Mouse (Mus musculus) cerebellum, adult 9-11 months (tissue): ENCODE results near the gene Uvrag.
A peak's percentile ranks its signal among the peaks of the same experiment; 100 is the strongest.

Experiments used
- DNase-seq: peaks from one replicate; pipeline ENCODE4 v3.0.0; 2022

The Uvrag gene

GRCm38 (mm10) chr7:99052471-99053241 is 88.3 kb downstream of the Uvrag start:
- no peak for DNase-seq

GRCm38 (mm10) chr7:99050882-99051281 is 90.1 kb downstream of the Uvrag start:
- DNase-seq, result no peak

- no peak for DNase-seq
Observed at GRCm38 (mm10) chr7:99049897-99050296, 91.0 kb downstream of the Uvrag start.

GRCm38 (mm10) chr7:99046545-99047206 is 94.3 kb downstream of the Uvrag start:
- no peak for DNase-seq

- DNase-seq, result no peak
Observed at GRCm38 (mm10) chr7:99045525-99045924, 95.4 kb downstream of the Uvrag start.

- DNase-seq, result no peak
Observed at GRCm38 (mm10) chr7:99043923-99044322, 97.0 kb downstream of the Uvrag start.

- DNase-seq, result no peak
Observed at GRCm38 (mm10) chr7:99043322-99043721, 97.6 kb downstream of the Uvrag start.

- DNase-seq, result no peak
Observed at GRCm38 (mm10) chr7:99041818-99042217, 99.1 kb downstream of the Uvrag start.

GRCm38 (mm10) chr7:99039912-99040311 is 101.0 kb downstream of the Uvrag start:
- DNase-seq, result no peak

GRCm38 (mm10) chr7:99036284-99036683 is 104.7 kb downstream of the Uvrag start:
- no peak for DNase-seq

- DNase-seq, result no peak
Observed at GRCm38 (mm10) chr7:99034909-99035308, 106.0 kb downstream of the Uvrag start.

GRCm38 (mm10) chr7:99033838-99034237 is 107.1 kb downstream of the Uvrag start:
- DNase-seq, result no peak

DNA sequence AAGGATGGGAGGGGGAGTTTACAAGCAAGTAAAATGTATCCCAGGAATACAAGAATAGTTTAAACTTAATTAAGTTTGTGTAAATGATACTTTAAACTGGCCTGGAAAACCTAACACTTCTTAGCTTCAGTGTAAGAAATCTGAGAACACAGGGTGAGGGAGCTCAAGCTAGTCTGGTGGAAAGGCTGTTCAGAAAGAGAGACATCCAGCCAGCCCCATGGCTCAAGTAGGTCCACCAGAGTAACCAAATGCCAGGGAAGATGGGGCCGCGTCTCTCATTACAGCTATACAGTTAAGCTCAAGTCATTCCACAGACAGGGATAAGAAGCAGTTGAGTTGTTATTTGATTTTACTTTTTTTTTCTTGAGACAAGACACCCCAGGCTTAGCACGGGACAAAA is 107.6 kb downstream of the Uvrag start:
- DNase-seq, result no peak

DNA sequence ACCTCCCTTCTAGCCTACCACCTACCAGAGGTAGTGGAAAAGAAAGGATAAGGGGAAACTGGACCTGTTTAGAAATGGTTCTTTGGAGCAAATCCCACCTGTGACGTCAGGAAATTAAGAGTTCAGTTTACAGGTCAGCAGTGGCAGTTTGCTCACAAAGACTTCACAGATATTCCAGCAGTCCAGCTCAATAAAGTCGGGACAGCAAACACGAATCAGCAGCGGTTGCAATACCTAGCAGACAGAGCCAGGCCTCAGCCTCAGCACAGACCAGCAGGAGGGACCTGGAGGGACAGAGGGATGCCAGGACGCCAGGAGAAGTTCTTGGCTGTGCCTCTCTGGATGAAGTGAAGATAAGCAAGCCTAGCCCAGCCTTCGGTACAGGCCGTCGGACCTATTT is 108.9 kb downstream of the Uvrag start:
- DNase-seq, result no peak

DNA sequence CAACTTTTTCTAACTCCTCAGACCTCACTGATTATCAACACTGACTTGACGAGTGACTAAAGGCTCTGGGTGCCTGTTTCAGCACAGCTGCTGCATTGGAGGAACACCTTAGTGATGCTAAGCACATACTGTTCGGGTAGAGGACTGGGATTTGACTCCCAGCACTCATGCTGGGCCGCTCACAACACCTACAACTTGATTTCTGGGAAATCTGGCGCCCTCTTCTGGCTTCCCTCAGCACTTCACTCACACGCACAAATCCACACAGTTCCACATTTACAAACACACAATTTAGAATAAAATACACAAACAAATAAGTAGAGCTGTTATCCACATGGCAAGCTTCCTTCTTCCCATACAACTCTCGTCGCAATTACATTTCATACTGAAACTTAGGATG is 112.8 kb downstream of the Uvrag start:
- DNase-seq, result no peak

GRCm38 (mm10) chr7:99027185-99027584 is 113.8 kb downstream of the Uvrag start:
- DNase-seq, result no peak

- DNase-seq, result no peak
Observed at GRCm38 (mm10) chr7:99025989-99026388, 115.0 kb downstream of the Uvrag start.

DNA sequence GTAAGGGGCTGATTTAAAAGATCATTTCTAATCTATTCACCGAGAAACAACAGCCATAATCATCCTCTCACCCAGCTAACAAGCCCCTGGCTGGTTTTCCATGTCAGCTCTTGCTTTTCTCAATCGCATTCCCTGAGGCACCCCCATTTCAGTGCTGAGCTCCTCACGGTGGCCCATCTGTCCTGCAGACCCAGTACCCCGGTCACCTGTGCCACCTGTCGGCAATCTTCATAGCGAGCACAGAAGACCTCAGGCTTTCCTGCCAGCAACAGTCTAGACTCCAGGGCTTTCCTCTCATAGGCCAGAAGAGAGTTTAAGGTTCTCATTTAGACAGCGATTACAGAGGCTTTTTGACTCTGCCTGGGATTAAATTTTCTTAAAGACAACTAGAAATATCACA is 115.7 kb downstream of the Uvrag start:
- DNase-seq, result peak; percentile 53

DNA sequence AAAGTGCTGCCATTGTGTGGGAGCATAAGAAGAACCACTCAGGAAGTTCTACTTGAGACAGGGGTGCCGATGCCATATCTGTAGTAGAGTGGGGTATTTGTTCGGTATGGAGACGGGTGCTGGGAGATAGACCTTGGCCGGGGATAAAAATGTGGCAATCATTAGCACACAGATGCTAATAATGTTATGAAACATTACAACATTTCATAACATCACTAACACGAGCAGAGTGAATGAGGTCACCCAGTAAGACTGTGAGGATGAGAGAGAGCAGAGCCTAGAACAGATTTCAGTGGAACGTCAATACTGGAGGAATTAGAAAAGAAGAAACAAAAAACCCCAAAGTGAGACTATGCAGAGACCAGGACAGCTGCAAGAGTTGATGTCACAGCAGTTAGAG is 116.2 kb downstream of the Uvrag start:
- no peak for DNase-seq

- no peak for DNase-seq
Observed at GRCm38 (mm10) chr7:99023931-99024330, 117.0 kb downstream of the Uvrag start.

DNA sequence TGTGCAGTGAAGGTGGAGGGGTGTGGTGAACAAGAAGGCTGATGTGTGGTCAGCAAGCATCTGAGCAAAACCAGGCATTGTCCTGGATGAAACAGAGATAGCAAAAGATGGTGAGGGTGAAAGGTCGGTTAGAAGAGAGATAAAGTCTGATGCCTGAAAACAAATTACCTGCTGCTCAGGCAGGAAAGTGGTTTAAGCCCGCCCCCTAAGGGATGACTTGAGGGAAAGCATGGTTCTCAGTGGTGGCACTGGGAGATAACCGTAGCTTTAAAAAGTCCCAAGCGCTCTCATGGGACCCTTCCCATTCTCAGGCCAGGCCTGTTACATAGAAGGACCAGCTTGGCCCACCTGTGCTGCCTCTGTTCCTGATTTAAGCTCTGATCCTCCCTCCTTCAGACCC is 119.7 kb downstream of the Uvrag start:
- DNase-seq, result no peak

- DNase-seq, result no peak
Observed at GRCm38 (mm10) chr7:99020353-99020752, 120.6 kb downstream of the Uvrag start.

DNA sequence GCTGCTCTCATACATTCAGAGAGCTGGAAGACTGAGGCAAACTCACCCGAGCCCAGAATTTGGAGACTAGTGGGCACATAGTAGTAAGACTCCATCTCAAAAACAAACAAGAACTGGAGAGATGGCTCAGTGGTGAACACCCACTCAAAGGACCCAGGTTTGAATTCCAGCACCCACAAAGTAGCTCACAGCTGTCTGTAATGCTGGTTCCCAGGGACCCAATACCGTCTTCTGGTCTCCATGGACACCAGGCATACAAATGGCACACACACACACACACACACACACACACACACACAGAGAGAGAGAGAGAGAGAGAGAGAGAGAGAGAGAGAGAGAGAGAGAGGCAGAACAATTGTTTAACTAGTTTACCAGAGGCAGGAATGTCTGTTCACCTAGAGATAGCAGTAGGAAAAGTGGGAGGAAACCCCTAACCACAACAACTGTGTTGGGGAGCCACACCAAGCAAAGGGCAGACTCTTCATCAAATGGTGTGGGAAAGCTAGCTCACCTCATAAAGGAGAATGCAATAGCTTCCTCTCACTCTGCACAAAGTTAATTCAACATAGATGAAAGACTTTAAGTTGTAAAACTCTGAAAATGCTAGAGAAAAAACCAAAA is 123.6 kb downstream of the Uvrag start:
- DNase-seq, result no peak

GRCm38 (mm10) chr7:99015914-99016313 is 125.0 kb downstream of the Uvrag start:
- no peak for DNase-seq
